Mouse (Mus musculus) olfactory bulb, adult 2 months (tissue): ENCODE measurements around the gene Polr3c. TPM values are rescaled to one million over a fixed set of nuclear protein-coding genes. Genes with fewer than 3 reads are reported as not detected.
"Not testable (repeated sequence)": the region's sequence is repeated elsewhere in the genome, so short reads cannot be mapped to it uniquely, and the experiment has no call there.

ENCODE experiments used
- H3K27ac ChIP-seq: fragments of 200-500 bp; 2 replicates; pipeline ENCODE4 v1.5.1; 2012; ENCODE audit warnings: low read depth, low read length; ENCODE audit not compliant: insufficient read depth
- H3K4me1 ChIP-seq: fragments of 200-500 bp; 2 replicates; pipeline ENCODE4 v1.6.1; 2012; ENCODE audit warnings: low read length; ENCODE audit not compliant: control insufficient read depth, insufficient read depth
- H3K4me3 ChIP-seq: fragments of 200-500 bp; 2 replicates; pipeline ENCODE4 v1.5.1; 2012; ENCODE audit warnings: mild to moderate bottlenecking, low read depth, low read length, moderate library complexity; ENCODE audit not compliant: insufficient read depth
- CTCF ChIP-seq: fragments of 200-500 bp; IDR thresholded peaks from 2 replicates; pipeline ENCODE4 v1.5.1; 2012; ENCODE audit warnings: low read depth, mild to moderate bottlenecking, low read length, moderate library complexity; ENCODE audit not compliant: insufficient read depth
- POLR2A ChIP-seq: fragments of 200-500 bp; IDR thresholded peaks from 2 replicates; pipeline ENCODE4 v1.6.1; 2012; ENCODE audit warnings: mild to moderate bottlenecking, low read depth, low read length, moderate library complexity; ENCODE audit not compliant: insufficient read depth
- WGBS: fragments of 180-500 bp; shearing (Covaris S2); methylation state at CpG from one replicate; pipeline ENCODE4 v1.1.7; 2018; 5-methylcytosine and 5-hydroxymethylcytosine counted together
- polyA plus RNA-seq: library from polyadenylated mRNA; stranded (reverse); fragments of >200 nt; gene quantifications from 2 replicates; pipeline ENCODE4 v1.2.4, GENCODE M21; 2012; ENCODE audit warnings: low replicate concordance; ENCODE audit not compliant: missing spikeins, insufficient read depth, insufficient read length

The Polr3c gene
- polyA plus RNA-seq, 1 experiment: not detected

DNA sequence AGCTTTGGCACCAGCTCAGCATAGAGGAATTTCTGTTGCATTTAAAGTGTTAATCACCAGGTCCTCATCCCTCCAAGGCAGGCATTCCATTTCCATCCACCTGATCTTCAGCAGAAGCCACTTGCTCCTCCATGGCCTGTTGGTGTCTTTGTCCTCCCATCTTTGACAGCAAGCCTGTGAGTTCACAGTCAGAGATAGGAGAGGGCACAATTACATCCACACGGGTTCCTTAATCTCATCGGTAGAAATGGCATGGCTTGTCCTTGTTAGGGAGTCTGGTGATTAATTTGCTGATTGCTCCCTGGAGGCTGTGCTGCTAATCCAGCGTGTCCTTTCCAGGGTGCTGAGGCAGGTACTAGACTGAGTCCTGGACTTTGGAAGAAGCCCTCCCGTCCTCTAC, 53.9 kb downstream of the Polr3c start:
- Histone ChIP-seq H3K27ac (no peak overlapping the region), H3K4me1 (0 out of 2 replicates have a peak, but pooled peaks cover 2% of the 10 kb centered on the region), H3K4me3 (no peak overlapping the region)
- 82% methylated on average over 4 of the region's 4 CpGs for WGBS
- no peak for TF ChIP-seq CTCF
- TF ChIP-seq POLR2A: no peak

DNA sequence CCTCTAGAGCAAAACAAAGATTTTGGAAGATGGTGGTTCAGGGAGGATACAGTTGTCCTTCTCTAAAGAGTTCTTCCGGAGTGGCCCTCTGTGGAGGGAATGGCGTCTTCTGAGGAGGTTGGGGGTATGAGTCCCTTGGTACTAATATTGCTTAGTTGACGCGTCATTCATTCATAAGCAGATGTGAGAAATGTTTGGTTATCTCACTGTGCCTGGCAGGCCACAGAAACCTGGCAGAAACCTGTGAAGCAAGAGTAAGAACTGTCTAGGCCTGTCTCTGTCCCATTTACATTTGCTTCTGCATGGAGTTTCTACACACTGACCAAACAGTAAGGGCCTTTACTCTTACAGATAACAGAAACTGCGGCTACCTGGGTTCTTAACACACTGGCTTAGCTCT, 55.9 kb downstream of the Polr3c start:
- Histone ChIP-seq H3K4me1 (no peaks in the 10 kb centered on the region), H3K27ac (no peak overlapping the region), H3K4me3 (no peak overlapping the region)
- TF ChIP-seq CTCF (no peak), POLR2A (no peak)
- WGBS: 97% methylated on average over 5 of the region's 5 CpGs

DNA sequence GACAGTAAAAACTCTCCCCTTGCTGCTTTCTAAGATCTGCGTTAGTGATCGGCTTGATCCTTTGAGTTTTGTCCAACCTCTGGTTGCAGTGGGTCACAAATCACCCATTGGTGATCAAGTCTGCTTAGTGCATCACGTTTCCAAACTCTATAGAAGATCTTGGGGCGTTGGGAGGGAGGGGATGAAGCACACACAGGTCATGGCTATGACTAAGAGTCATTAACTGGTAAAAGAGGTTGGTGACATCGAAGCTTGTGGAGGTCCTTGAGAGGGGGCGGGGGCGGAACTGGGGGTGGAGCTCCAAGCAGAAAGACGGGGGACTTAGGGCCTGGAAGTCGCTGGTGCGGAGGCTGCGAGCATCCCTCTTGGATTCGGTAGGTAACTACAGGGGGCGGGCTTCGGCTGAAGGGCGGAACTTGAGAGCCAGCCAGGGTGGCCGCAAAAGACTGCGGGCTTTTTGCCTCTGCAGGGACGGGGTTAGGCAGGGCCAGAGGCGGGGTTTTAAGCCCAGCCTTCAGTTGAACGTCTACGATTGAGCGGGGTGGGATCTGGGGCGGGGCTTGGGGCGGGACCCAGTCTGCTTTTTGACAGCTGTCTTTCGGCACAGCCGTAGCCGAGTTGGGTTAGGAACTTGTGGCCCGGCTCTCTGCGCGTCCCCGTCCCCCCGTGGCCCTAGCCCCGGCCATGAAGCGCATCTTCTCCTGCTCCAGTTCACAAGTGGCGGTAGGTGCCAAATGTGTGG, 57.5 kb downstream of the Polr3c start, which contains the start of gene Ankrd35:
Gene Ankrd35 (plus strand): TSS at position 405 of the 742 bp plus-strand sequence.
- TF ChIP-seq POLR2A: no peak
- no peak for TF ChIP-seq CTCF
- WGBS: 4% methylated on average over 35 of the region's 35 CpGs
- Histone ChIP-seq H3K27ac (no peak within 1 kb of the TSS), H3K4me3 (peak within 1 kb of the TSS; percentile 67), H3K4me1 (no peaks in the 10 kb centered on the region)

DNA sequence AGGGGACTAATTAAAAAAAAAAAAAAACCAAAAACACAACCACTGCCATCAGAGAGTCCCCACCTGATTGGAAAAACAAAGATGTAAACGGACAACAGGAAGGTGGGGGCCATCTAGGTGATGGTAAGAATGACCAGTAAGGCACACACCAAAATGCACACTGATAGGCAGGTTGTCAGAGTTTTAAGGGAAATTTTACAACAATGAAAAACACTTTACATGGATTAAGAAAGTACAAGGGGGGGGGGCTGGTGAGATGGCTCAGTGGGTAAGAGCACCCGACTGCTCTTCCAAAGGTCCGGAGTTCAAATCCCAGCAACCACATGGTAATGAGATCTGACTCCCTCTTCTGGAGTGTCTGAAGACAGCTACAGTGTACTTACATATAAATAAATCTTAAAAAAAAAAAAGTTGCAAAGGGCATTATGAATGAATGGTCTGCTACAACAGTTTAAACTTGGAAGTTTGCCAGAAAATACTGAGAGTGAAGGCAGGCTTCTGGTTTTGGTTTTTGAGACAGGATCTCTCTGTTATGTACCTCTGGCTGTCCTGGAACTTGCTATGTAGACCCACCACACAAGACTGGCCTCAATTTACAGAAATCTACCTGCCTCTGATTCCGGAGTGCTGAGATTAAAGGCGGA, 58.9 kb downstream of the Polr3c start:
- no peak overlapping the region for H3K4me3 ChIP-seq
- no peak overlapping the region for H3K27ac ChIP-seq
- H3K4me1 ChIP-seq: peaks cover under 1% of the 10 kb centered on the region; the same call in 1 of the 2 replicates
- 95% methylated on average over 5 of the region's 5 CpGs for WGBS
- TF ChIP-seq CTCF: no peak
- TF ChIP-seq POLR2A: no peak

DNA sequence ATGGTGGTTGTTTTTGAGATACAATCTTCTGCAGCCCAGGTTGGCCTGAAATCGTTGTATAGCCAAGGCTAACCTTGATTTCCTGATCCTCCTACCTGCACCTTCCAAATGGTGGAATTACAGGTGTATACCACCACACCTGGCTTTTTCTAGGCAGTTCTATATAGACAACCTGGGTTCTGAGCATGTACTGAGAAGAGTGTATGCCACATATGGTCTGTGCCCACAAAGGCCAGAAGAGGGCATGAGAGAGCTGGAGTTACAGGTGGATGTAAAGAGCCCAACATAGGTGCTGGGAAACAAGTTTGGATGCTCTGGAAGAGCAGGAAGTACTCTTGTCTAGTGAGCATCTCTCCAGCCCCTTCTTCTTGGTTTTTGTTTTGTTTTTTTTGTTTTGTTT, 60.1 kb downstream of the Polr3c start:
- TF ChIP-seq CTCF (no peak), POLR2A (no peak)
- Histone ChIP-seq H3K27ac (no peak overlapping the region), H3K4me1 (peaks cover 6% of the 10 kb centered on the region), H3K4me3 (no peak overlapping the region)
- 49% methylated on average over 1 of the region's 1 CpGs for WGBS

DNA sequence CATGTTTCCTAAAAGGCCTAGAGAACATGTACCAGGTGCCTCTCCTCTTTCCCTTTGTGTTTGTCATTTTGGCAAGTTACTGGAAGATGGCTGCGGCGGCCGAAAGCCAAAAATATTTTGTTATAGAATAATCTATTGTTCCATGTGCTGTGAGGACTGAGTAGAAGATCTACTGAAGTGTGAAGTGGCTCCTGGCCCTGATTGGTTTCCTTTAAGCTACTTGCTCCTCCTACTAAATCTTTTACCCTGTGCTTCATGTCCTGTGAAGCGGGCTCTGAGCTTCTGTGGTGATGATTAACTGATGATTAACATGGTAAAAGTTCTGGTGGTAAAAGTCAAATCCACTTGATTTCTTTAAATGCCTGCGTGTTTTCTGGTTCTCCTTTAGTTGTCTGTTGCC, 60.5 kb downstream of the Polr3c start:
- Histone ChIP-seq H3K4me1 (peaks cover 6% of the 10 kb centered on the region), H3K4me3 (no peak overlapping the region), H3K27ac (no peak overlapping the region)
- no peak for TF ChIP-seq POLR2A
- TF ChIP-seq CTCF: no peak
- WGBS: 94% methylated on average over 5 of the region's 5 CpGs

DNA sequence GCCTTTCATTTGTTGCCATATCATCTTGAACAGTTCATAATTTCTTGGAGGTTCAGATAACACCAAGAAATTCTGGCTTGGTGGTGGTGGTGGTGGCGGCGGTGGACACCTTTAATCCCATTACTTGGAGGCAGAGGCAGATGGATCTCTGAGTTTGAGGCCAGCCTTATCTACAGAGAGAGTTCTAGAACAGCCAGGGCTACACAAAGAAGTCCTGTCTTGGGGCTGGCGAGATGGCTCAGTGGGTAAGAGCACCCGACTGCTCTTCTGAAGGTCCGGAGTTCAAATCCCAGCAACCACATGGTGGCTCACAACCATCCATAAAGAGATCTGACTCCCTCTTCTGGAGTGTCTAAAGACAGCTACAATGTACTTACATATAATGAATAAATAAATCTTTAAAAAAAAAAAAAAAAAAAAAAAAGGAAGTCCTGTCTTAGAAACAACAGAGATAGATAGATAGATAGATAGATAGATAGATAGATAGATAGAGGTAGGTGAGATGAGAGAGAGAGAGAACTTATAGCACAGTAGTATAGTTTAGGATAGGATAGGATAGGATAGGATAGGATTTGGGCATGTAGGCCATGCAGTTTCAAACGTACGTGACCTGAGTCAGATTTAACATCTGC, 61.6 kb downstream of the Polr3c start:
- not testable (repeated sequence) for H3K4me3 ChIP-seq, H3K27ac ChIP-seq, H3K4me1 ChIP-seq
- 91% methylated on average over 7 of the region's 7 CpGs for WGBS

DNA sequence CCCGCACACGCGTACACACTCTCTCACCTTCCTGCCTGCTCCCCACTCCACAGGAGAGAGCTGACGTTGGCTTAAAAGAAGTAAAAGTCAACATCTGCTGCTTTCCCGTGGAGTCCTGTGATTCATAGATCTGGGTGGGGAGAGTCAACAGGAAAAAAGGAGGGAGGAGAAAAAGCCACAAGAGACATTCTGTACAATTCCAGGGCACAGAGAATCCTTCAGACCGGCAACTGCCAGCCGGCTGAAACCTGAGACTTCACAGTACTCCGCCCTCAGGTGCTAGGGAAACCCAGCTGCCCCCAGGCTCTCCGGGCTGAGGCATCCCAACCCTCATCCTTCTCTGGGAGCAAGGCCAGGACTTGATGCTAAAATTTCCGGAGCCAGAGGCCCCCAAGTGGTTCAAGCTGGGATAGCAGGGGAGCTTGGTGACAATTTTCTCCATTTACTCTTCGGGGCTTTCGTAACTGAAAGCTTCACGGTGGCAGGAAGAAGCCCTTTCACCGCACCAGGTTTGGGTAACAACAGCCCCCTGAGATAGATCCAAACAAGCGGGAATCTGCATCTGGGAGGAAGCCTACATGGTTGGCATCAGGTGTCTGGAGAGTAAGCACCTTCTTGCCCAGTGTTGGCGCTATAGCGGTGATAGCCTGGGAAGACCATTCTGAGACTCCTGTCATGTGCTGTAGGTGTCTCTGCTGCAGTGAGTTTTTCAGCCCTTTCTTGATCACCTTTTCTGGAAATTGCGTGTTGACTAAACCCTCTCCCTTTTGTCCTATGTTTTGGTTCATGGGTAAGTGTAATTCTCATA, 63.8 kb downstream of the Polr3c start:
- H3K27ac ChIP-seq: peak overlapping the region; percentile 78
- 3% methylated on average over 18 of the region's 18 CpGs for WGBS
- peak overlapping the region; percentile 38 for H3K4me3 ChIP-seq
- H3K4me1 ChIP-seq: peaks cover 6% of the 10 kb centered on the region
- TF ChIP-seq CTCF (peak; percentile 75), POLR2A (no peak)
